In genomic region chr11:86979799-86980198, GRCm38 (mm10) we compare ENCODE assay signal across 16 mouse cellular contexts.
"Had no signal": no experiment of that assay in that cellular context is flagged by ENCODE, and none has a peak within 500 bp of the region (broad histone marks: within the 10 kb centered on the region; RNA-seq: fewer than 3 reads in every experiment).

No protein-coding gene starts in this region.

- H3K9me3 ChIP-seq: liver, embryonic 13.5 days; midbrain, embryonic 12.5 days; midbrain, embryonic 15.5 days; neural tube, embryonic 12.5 days; neural tube, embryonic 15.5 days had no signal

- H3K27me3 ChIP-seq: liver, embryonic 13.5 days; midbrain, embryonic 12.5 days; midbrain, embryonic 15.5 days; neural tube, embryonic 12.5 days; neural tube, embryonic 15.5 days had no signal

- H3K27ac ChIP-seq: left cerebral cortex, adult 2 months; liver, embryonic 13.5 days; macrophage; midbrain, embryonic 12.5 days; midbrain, embryonic 15.5 days; neural tube, embryonic 12.5 days; neural tube, embryonic 15.5 days had no signal

- H3K4me2 ChIP-seq: liver, embryonic 13.5 days; midbrain, embryonic 12.5 days; midbrain, embryonic 15.5 days; neural tube, embryonic 12.5 days; neural tube, embryonic 15.5 days had no signal

- H3K9ac ChIP-seq: liver, embryonic 13.5 days; midbrain, embryonic 12.5 days; midbrain, embryonic 15.5 days; neural tube, embryonic 12.5 days; neural tube, embryonic 15.5 days had no signal

- ATAC-seq: inflammation-experienced regulatory T-cells, adult 6 months; intestine, embryonic 16.5 days; midbrain, embryonic 15.5 days had no signal

- H3K4me3 ChIP-seq: left cerebral cortex, adult 2 months; liver, embryonic 13.5 days; midbrain, embryonic 12.5 days; midbrain, embryonic 15.5 days; neural tube, embryonic 12.5 days; neural tube, embryonic 15.5 days had no signal

- H3K36me3 ChIP-seq: liver, embryonic 13.5 days; midbrain, embryonic 15.5 days; neural tube, embryonic 15.5 days had no signal

- DNase-seq: kidney, adult 18-20 months; kidney, adult 9 months; kidney, postnatal 36 days; layer of hippocampus, postnatal 36 days; liver, embryonic 13.5 days; right cerebral cortex, adult 18-20 months; right cerebral cortex, postnatal 14 days; right cerebral cortex, postnatal 4 days had no signal
